Mouse (Mus musculus): ENCODE data around the gene Ppfia1. TPM values are rescaled to one million over a fixed set of nuclear protein-coding genes. Genes with fewer than 3 reads are reported as not detected.

The Ppfia1 gene
- total and polyA plus RNA-seq, 3 experiments, result 29.3 to 46.6 (median 41.3) TPM

DNA sequence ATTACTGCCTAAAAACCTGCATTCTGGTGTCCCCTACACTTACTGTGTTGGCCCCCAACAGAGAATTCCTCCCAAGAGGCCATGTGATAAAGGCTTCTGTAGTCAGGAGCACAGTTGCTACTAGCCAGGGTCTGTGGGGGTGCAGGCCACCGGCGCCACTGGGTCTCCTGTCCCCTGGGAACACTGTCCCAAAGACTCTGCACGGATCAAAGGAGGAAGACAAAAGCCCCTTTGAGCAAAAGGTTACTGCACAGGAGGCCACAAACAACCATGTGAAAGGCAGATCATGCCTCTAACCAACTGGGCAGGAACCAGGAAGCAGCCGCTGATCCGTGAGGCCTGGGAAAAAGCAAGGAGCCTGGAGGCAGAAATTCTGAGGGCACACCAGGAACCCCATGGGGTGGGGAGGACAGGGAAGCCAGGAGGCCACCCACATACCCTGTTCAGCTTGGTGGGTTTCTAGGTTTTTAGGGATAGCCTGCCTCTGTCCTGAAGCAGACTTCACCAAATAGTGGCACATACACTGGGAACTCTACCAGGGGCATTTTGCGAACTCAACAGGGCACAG, 46.9 kb upstream of the Ppfia1 start (continued):
- TF ChIP-seq RAD21 (IDR thresholded peaks at IDR 0.05; ENCODE audit: low read depth, low read length) (no peak), TBP (conservative IDR thresholded peaks at IDR 0.05; ENCODE audit: low read depth, low read length) (no peak), MAZ (IDR thresholded peaks at IDR 0.05; ENCODE audit: low read depth, low read length) (no peak)

DNA sequence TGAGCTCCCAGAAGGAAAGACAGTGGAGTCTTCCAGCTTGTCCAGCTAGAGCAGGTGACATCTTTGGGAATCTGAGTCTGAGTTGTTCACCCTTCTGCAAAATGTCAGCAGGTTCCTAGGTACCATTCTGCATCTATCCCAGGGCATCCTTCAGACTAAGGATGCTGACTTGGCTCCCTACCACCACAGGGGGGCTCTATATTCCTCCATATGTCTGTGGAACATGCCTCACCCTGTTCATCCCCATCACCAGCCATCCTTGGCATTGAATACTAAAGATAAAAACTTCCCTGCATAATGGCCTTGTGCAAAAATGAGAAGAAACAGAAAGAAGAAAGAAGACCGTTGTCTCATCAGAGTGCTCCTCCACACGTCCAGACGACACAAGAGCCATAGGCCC, 36.0 kb upstream of the Ppfia1 start:
- H3K4me3 ChIP-seq (replicated peaks in 1 of 3; ENCODE audit: low read depth in 2 of 3, low read length in 2 of 3, poor library complexity in 1 of 3), result no peak overlapping the region
- dilution Hi-C loops (cut with MboI; ENCODE audit: extremely low pct_ligation_motif_present, extremely low pct_unique_long_range_greater_than_20kb, low sequenced_read_pairs), result no loop called here
- H3K79me2 ChIP-seq (replicated peaks; ENCODE audit: control insufficient read depth, extremely low read depth, insufficient read depth, poor library complexity, severe bottlenecking), result no peaks in the 10 kb centered on the region
- no peak for DNase-seq (ENCODE audit: extremely low read depth)
- TF ChIP-seq ELF1 (IDR thresholded peaks at IDR 0.05; ENCODE audit: low read depth, low read length) (no peak), RAD21 (IDR thresholded peaks at IDR 0.05; ENCODE audit: low read depth, low read length) (peak; percentile 9), USF2 (conservative IDR thresholded peaks at IDR 0.05; ENCODE audit: low read depth, low read length) (no peak), CTCF (conservative IDR thresholded peaks at IDR 0.05 in 1 of 2, IDR thresholded peaks at IDR 0.05 in 1 of 2; ENCODE audit: low read depth in 2 of 2, low read length in 2 of 2) (peak in 1 of 2 experiments; percentile 36; a peak in 1 of 4 replicates), MAZ (IDR thresholded peaks at IDR 0.05; ENCODE audit: low read depth, low read length) (no peak), POLR2A (IDR thresholded peaks at IDR 0.05; ENCODE audit: low read depth, low read length) (no peak)
- no peaks in the 10 kb centered on the region for H3K4me1 ChIP-seq (ENCODE audit: control insufficient read depth in 1 of 2, insufficient read depth in 2 of 2)
- H3K27me3 ChIP-seq (replicated peaks), result peaks cover 81% of the 10 kb centered on the region
- H3K27ac ChIP-seq (ENCODE audit: insufficient read depth, low read depth), result no peak overlapping the region
- in situ Hi-C loops (cut with MboI; ENCODE audit: low pct_ligation_motif_present, low pct_unique_long_range_greater_than_20kb, low sequenced_read_pairs), result loop anchor here (10.0 to 25.0 kb wide), 2 partner anchors 305 to 377 kb away; partner anchors contain the start of gene Fgf15
- no peak overlapping the region for H3K9ac ChIP-seq (ENCODE audit: insufficient read depth, low read depth)
- no peaks in the 10 kb centered on the region for H3K9me3 ChIP-seq (replicated peaks; ENCODE audit: low read length)
- no peak overlapping the region for H3K4me2 ChIP-seq (ENCODE audit: insufficient read depth, low read depth, poor library complexity, severe bottlenecking)
- H3K36me3 ChIP-seq (replicated peaks in 1 of 2; ENCODE audit: control insufficient read depth in 1 of 2, insufficient read depth in 1 of 2, low read length in 1 of 2), result no peaks in the 10 kb centered on the region

DNA sequence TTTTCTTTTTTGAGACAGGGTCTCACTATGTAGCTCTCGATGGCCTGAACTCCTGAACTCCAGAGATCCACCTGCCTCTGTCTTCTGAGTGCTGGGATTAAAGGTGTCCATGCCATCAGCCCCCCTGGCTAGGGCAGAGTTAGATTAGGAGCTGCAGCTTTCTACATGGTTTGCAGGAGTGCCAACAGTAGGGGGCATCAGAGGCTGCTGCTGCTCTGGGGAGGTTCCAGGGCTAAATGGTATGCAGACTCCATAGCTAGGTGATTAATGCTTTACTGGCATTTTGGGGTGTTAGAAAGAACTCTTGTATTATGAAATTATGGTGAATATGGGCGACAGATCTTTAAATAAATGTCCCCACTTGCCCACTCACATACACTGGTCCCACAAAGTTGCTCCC, 33.8 kb upstream of the Ppfia1 start:
- in situ Hi-C loops (cut with MboI; ENCODE audit: low pct_ligation_motif_present, low pct_unique_long_range_greater_than_20kb, low sequenced_read_pairs) (loop anchor here (10.0 to 25.0 kb wide), 2 partner anchors 308 to 375 kb away; partner anchors contain the start of gene Fgf15), dilution Hi-C loops (cut with MboI; ENCODE audit: extremely low pct_ligation_motif_present, extremely low pct_unique_long_range_greater_than_20kb, low sequenced_read_pairs) (no loop called here)
- H3K4me1 ChIP-seq (ENCODE audit: control insufficient read depth in 1 of 2, insufficient read depth in 2 of 2), result peaks cover 2 to 9% of the 10 kb centered on the region in 2 experiments; a peak in 2 of 4 replicates
- DNase-seq (ENCODE audit: extremely low read depth), result no peak
- H3K79me2 ChIP-seq (replicated peaks; ENCODE audit: control insufficient read depth, extremely low read depth, insufficient read depth, poor library complexity, severe bottlenecking), result no peaks in the 10 kb centered on the region
- no peaks in the 10 kb centered on the region for H3K36me3 ChIP-seq (replicated peaks in 1 of 2; ENCODE audit: control insufficient read depth in 1 of 2, insufficient read depth in 1 of 2, low read length in 1 of 2)
- H3K27ac ChIP-seq (ENCODE audit: insufficient read depth, low read depth), result no peak overlapping the region
- no peak overlapping the region for H3K9ac ChIP-seq (ENCODE audit: insufficient read depth, low read depth)
- H3K9me3 ChIP-seq (replicated peaks; ENCODE audit: low read length), result no peaks in the 10 kb centered on the region
- no peak overlapping the region for H3K4me2 ChIP-seq (ENCODE audit: insufficient read depth, low read depth, poor library complexity, severe bottlenecking)
- no peak for TF ChIP-seq PAX5 (IDR thresholded peaks at IDR 0.05; ENCODE audit: low read length)
- TF ChIP-seq MEF2A (IDR thresholded peaks at IDR 0.05; ENCODE audit: borderline replicate concordance, low read depth, low read length), result no peak
- peak; percentile 43 for TF ChIP-seq RAD21 (IDR thresholded peaks at IDR 0.05; ENCODE audit: low read depth, low read length)
- TF ChIP-seq SMC3 (IDR thresholded peaks at IDR 0.05; ENCODE audit: low read depth, low read length), result peak; percentile 35
- TF ChIP-seq POLR2A (IDR thresholded peaks at IDR 0.05; ENCODE audit: low read depth, low read length), result no peak
- TF ChIP-seq CTCF (conservative IDR thresholded peaks at IDR 0.05 in 1 of 2, IDR thresholded peaks at IDR 0.05 in 1 of 2; ENCODE audit: low read depth in 2 of 2, low read length in 2 of 2), result peak in 1 of 2 experiments; percentile 63; a peak in 2 of 4 replicates
- H3K4me3 ChIP-seq (replicated peaks in 1 of 3; ENCODE audit: low read depth in 2 of 3, low read length in 2 of 3, poor library complexity in 1 of 3), result no peak overlapping the region
- H3K27me3 ChIP-seq (replicated peaks), result peaks cover 65% of the 10 kb centered on the region
